Mouse (Mus musculus) forebrain, postnatal 0 days (tissue): ENCODE data around the gene Apex1. TPM values are rescaled to one million over a fixed set of nuclear protein-coding genes. Genes with fewer than 3 reads are reported as not detected.
A peak's percentile ranks its signal among the peaks of the same experiment; 100 is the strongest.
"Not testable (repeated sequence)": the region's sequence is repeated elsewhere in the genome, so short reads cannot be mapped to it uniquely, and the experiment has no call there.

Experiments used
- ATAC-seq: fragments of 200-750 bp; cut with Nextera tagmentation; 2 replicates; pipeline ENCODE4 v1.8.0; 2017; ENCODE audit warnings: mild to moderate bottlenecking, moderate library complexity
- DNase-seq: peaks from one replicate; pipeline ENCODE4 v3.0.0-alpha.2; 2015
- H3K27ac ChIP-seq: fragments of 300-500 bp; sonication (generic); 2 replicates; pipeline ENCODE4 v1.5.1; 2014; ENCODE audit warnings: low read depth, mild to moderate bottlenecking, antibody characterized with exemption, low read length, moderate library complexity, mixed read lengths
- H3K27me3 ChIP-seq: fragments of 300-500 bp; sonication (generic); 2 replicates; pipeline ENCODE4 v1.6.1; 2014; ENCODE audit warnings: mild to moderate bottlenecking, low read length, mixed read lengths; ENCODE audit not compliant: insufficient read depth
- H3K36me3 ChIP-seq: fragments of 300-500 bp; sonication (generic); 2 replicates; pipeline ENCODE4 v1.6.1; 2014; ENCODE audit warnings: mild to moderate bottlenecking, moderate library complexity; ENCODE audit not compliant: insufficient read depth
- H3K4me1 ChIP-seq: fragments of 300-500 bp; sonication (generic); 2 replicates; pipeline ENCODE4 v1.6.1; 2014; ENCODE audit warnings: antibody characterized with exemption; ENCODE audit not compliant: insufficient read depth
- H3K4me2 ChIP-seq: fragments of 300-500 bp; sonication (generic); 2 replicates; pipeline ENCODE4 v1.6.1; 2014; ENCODE audit warnings: low read depth, mild to moderate bottlenecking, moderate library complexity
- H3K4me3 ChIP-seq: fragments of 300-500 bp; sonication (generic); 2 replicates; pipeline ENCODE4 v1.5.1; 2014; ENCODE audit warnings: low read depth, low read length, mixed read lengths
- H3K9ac ChIP-seq: fragments of 300-500 bp; sonication (generic); 2 replicates; pipeline ENCODE4 v1.6.1; 2014; ENCODE audit warnings: mild to moderate bottlenecking
- H3K9me3 ChIP-seq: fragments of 300-500 bp; sonication (generic); 2 replicates; pipeline ENCODE4 v1.6.1; 2016; ENCODE audit warnings: low read length
- CTCF ChIP-seq: sonication (generic); IDR thresholded peaks from 2 replicates; pipeline ENCODE4 v1.5.1; 2016; ENCODE audit warnings: antibody characterized with exemption, control low read depth, low read depth
- WGBS: fragments of 180-500 bp; shearing (Covaris S2); extraction: QIAGEN DNeasy Blood & Tissue Kit; methylation state at CpG from one replicate; pipeline ENCODE4 v1.1.7; 2014; 5-methylcytosine and 5-hydroxymethylcytosine counted together
- polyA plus RNA-seq: library from polyadenylated mRNA; unstranded; fragments of >200 nt; fragmentation: Nextera tagmentation; extraction: Ambion mirVana; gene quantifications from 2 replicates; pipeline ENCODE4 v1.2.1, GENCODE M21; 2015
- total RNA-seq: library from RNA; depleted of rRNA; stranded (reverse); fragments of >200 nt; gene quantifications from 2 replicates; pipeline ENCODE4 v1.2.3, GENCODE M21; 2014

The Apex1 gene
- total and polyA plus RNA-seq, 2 experiments from 2014 or later: 134 to 193 TPM

DNA sequence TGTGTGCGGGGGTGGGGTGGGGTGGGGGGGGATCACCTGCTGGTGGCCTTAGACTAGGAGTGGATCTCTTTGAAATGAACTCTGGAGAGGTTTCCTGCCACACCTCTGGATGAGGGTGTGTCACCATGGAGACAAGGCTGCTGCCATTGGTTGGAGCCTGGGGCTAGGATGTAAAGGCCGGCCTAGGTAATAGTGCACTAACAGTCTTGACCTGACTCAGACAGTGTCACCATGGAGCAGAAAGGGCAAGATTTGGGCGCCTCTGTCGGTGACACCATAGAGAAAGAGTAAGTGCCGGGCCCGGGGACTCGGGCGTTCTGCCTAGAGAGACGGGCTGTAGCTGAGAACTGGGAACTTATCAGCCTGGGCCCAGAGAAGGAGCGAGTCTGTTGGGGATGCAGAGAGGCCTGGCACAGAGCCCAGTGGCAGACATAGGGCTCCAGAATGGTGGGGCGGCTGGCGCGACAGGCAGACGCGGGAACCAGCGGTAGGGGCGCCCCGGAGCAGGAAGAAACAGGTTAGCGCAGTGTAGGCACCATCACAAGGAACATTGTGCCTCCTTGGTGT, 31.3 kb downstream of the Apex1 start, which contains the start of gene Pnp2:
Gene Pnp2 (plus strand): TSS at position 51 of the 567 bp plus-strand sequence.
- H3K27ac ChIP-seq, H3K27me3 ChIP-seq, H3K9me3 ChIP-seq, H3K4me1 ChIP-seq, H3K36me3 ChIP-seq, H3K4me3 ChIP-seq: not testable (repeated sequence)
- peak; percentile 96 for ATAC-seq
- DNase-seq: peak; percentile 31
- Histone ChIP-seq H3K4me2 (peak within 1 kb of the TSS; percentile 34), H3K9ac (0 out of 2 replicates have a peak within 1 kb of the TSS, but pooled peaks have one; percentile 10)
- WGBS: 6% methylated on average over 19 of the region's 19 CpGs
- peak; percentile 35; the same call in 1 of the 2 replicates for TF ChIP-seq CTCF

DNA sequence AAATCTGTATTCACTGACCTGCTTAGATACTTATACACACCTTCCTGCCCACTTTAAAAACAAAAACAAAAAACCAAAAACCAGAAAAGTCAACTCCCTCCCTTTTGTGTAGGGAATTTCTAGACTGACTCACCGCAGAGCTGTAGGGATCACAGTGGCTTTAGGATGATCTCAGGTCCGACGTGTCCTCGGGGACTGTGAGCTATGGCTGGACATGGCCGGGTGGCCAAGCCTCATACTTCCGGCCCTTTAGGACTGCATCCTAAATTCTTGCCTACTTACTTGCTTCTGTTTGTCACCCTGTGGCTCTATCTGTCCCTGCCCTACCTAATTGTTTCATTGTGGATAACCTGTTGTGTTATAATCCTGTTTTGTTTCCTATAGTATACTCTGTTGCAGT, 32.0 kb downstream of the Apex1 start:
- H3K9ac ChIP-seq, H3K27ac ChIP-seq, DNase-seq, H3K36me3 ChIP-seq, ATAC-seq, H3K9me3 ChIP-seq, H3K27me3 ChIP-seq, H3K4me3 ChIP-seq, H3K4me1 ChIP-seq: not testable (repeated sequence)
- H3K4me2 ChIP-seq: peak overlapping the region; percentile 34; the same call in 1 of the 2 replicates
- WGBS: 74% methylated on average over 6 of the region's 6 CpGs

DNA sequence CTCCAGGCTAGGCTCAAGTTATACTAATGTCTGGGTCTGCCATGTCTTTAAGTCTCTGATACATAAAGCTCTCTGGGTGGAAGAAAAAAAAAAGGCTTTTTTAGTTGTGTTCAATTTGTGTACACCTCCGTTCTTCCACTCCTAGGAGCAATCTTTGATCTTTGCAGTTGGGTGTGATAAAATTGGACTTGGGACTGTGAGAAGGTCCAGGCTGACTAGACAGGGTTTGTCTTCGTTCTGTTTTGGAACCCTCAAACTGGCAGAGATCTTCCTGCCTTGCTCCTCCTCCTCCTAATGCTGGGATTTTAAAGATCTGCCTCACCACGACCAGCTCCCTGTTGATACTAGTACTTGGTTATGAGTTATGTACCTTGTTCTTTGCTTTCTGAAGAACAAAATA, 32.4 kb downstream of the Apex1 start:
- DNase-seq, ATAC-seq, H3K9ac ChIP-seq, H3K4me1 ChIP-seq, H3K27ac ChIP-seq, H3K9me3 ChIP-seq, H3K4me3 ChIP-seq, H3K4me2 ChIP-seq, H3K36me3 ChIP-seq, H3K27me3 ChIP-seq: not testable (repeated sequence)
- WGBS: 71% methylated on average over 3 of the region's 3 CpGs

- not testable (repeated sequence) for H3K4me2 ChIP-seq, H3K9me3 ChIP-seq, H3K9ac ChIP-seq, H3K36me3 ChIP-seq, ATAC-seq, H3K4me1 ChIP-seq, DNase-seq, H3K4me3 ChIP-seq, H3K27ac ChIP-seq, H3K27me3 ChIP-seq
- WGBS: 88% methylated on average over 5 of the region's 5 CpGs
These were observed 33.7 kb downstream of the Apex1 start for GRCm38 (mm10) chr14:50958289-50958995.

- no peaks in the 10 kb centered on the region for H3K36me3 ChIP-seq
- H3K9ac ChIP-seq: no peak overlapping the region
- H3K4me1 ChIP-seq: peaks cover 8% of the 10 kb centered on the region; the same call in 1 of the 2 replicates
- no peak overlapping the region for H3K4me2 ChIP-seq
- 77% methylated on average over 5 of the region's 5 CpGs for WGBS
- H3K9me3 ChIP-seq: no peaks in the 10 kb centered on the region
- TF ChIP-seq CTCF: no peak
- no peak overlapping the region for H3K27ac ChIP-seq
- no peak overlapping the region for H3K4me3 ChIP-seq
- H3K27me3 ChIP-seq: no peaks in the 10 kb centered on the region
- no peak for ATAC-seq
- no peak for DNase-seq
These were observed 43.6 kb downstream of the Apex1 start for GRCm38 (mm10) chr14:50968216-50968980.

- Histone ChIP-seq H3K4me2 (0 out of 2 replicates have a peak overlapping the region, but pooled peaks have one; percentile 15), H3K27ac (no peak overlapping the region), H3K9me3 (no peaks in the 10 kb centered on the region), H3K27me3 (no peaks in the 10 kb centered on the region), H3K9ac (no peak overlapping the region), H3K36me3 (no peaks in the 10 kb centered on the region), H3K4me1 (peaks cover 8% of the 10 kb centered on the region; the same call in 1 of the 2 replicates), H3K4me3 (no peak overlapping the region)
- no peak for TF ChIP-seq CTCF
- ATAC-seq (peak; percentile 62), DNase-seq (no peak)
- WGBS: 0% methylated on average over 1 of the region's 1 CpGs
These were observed 44.3 kb downstream of the Apex1 start for GRCm38 (mm10) chr14:50969041-50969440.
